23 mouse cellular contexts compared by ENCODE assay signal in genomic region chr7:113682271-113682670, GRCm38 (mm10).
DNase-seq lines count a peak whose midpoint lies in the region; ATAC-seq lines count a peak whose summit lies in the region.
"Had no signal": no experiment of that assay in that cellular context is flagged by ENCODE, and none has a peak within 500 bp of the region (broad histone marks: within the 10 kb centered on the region; RNA-seq: fewer than 3 reads in every experiment).

No protein-coding gene starts in this region.

- 76% methylated on average over 5 of the region's 5 CpGs for WGBS in liver, embryonic 11.5 days

- no peaks in the 10 kb centered on the region for H3K27me3 ChIP-seq in liver, embryonic 11.5 days (replicated peaks; ENCODE audit: control insufficient read depth, insufficient read depth, low read length)
- H3K27me3 ChIP-seq: embryonic facial prominence, embryonic 13.5 days; forebrain, embryonic 13.5 days; heart, embryonic 12.5 days; hindbrain, embryonic 12.5 days had no signal

- no peaks in the 10 kb centered on the region for H3K36me3 ChIP-seq in liver, embryonic 11.5 days (ENCODE audit: control insufficient read depth, insufficient read depth, low read length)
- H3K36me3 ChIP-seq: embryonic facial prominence, embryonic 13.5 days; G1E; heart, embryonic 12.5 days; hindbrain, embryonic 12.5 days had no signal

- no peak overlapping the region for H3K27ac ChIP-seq in liver, embryonic 11.5 days (ENCODE audit: low read depth, low read length)
- H3K27ac ChIP-seq: embryonic facial prominence, embryonic 13.5 days; forebrain, embryonic 13.5 days; heart, adult 2 months; hindbrain, embryonic 12.5 days had no signal

- DNase-seq in heart, adult 11 months = peak; percentile 73
- DNase-seq in heart, postnatal 10 days = no peak
- DNase-seq in layer of hippocampus, adult 18-20 months (ENCODE audit: low spot score in 2 of 2) = peak; percentile 60 to 77
- peak; percentile 73 for DNase-seq in layer of hippocampus, adult 9-11 months
- peak; percentile 22 for DNase-seq in telencephalon, adult 2 months (ENCODE audit: low read depth, low spot score)
- no peak for DNase-seq in cerebellum, postnatal 25 days
- DNase-seq in liver, embryonic 11.5 days (ENCODE audit: low spot score) = no peak
- DNase-seq: adrenal gland, adult 8-10 months; adrenal gland, postnatal 36 days; B cell, adult 2 months; cerebellum, adult 11 months; cerebellum, adult 8-10 months; cerebellum, postnatal 14 days; gastrocnemius, postnatal 10 days; heart, adult 2 months; heart, postnatal 4 days had no signal

- intact Hi-C loops in heart, postnatal 10 days (cut with DNase I) = no loop called here

- no peak for ATAC-seq in liver, embryonic 11.5 days (replicated peaks; ENCODE audit: low FRiP score)
- ATAC-seq: CD4-positive, CD25-positive, alpha-beta regulatory T cell, adult 4 months; forebrain, embryonic 13.5 days; hindbrain, embryonic 16.5 days had no signal

- H3K4me1 ChIP-seq in liver, embryonic 11.5 days (replicated peaks; ENCODE audit: control insufficient read depth, insufficient read depth, low read length) = no peaks in the 10 kb centered on the region
- H3K4me1 ChIP-seq: embryonic facial prominence, embryonic 13.5 days; forebrain, embryonic 13.5 days; heart, embryonic 12.5 days had no signal

- H3K9me3 ChIP-seq in liver, embryonic 11.5 days (ENCODE audit: control insufficient read depth, low read length) = no peaks in the 10 kb centered on the region
- H3K9me3 ChIP-seq: embryonic facial prominence, embryonic 13.5 days; forebrain, embryonic 13.5 days; G1E; heart, embryonic 12.5 days; hindbrain, embryonic 12.5 days had no signal

- no peak overlapping the region for H3K9ac ChIP-seq in liver, embryonic 11.5 days (ENCODE audit: low read depth, low read length)
- H3K9ac ChIP-seq: embryonic facial prominence, embryonic 13.5 days; forebrain, embryonic 13.5 days; heart, embryonic 12.5 days; hindbrain, embryonic 12.5 days had no signal

- no peak overlapping the region for H3K4me2 ChIP-seq in liver, embryonic 11.5 days
- H3K4me2 ChIP-seq: embryonic facial prominence, embryonic 13.5 days; forebrain, embryonic 13.5 days; heart, embryonic 12.5 days; hindbrain, embryonic 12.5 days had no signal

- H3K4me3 ChIP-seq in liver, embryonic 11.5 days (ENCODE audit: low read depth, low read length) = no peak overlapping the region
- H3K4me3 ChIP-seq: embryonic facial prominence, embryonic 13.5 days; forebrain, embryonic 13.5 days; heart, adult 2 months; heart, embryonic 12.5 days; hindbrain, embryonic 12.5 days had no signal

Comparison
In these comparisons a context has a peak if more than half of its experiments do, and no peak if none do; other contexts are left out.
1. DNase-seq: peak in heart, adult 11 months (single experiment), layer of hippocampus, adult 18-20 months (2 of 2), layer of hippocampus, adult 9-11 months (single experiment) and telencephalon, adult 2 months (single experiment); none in heart, postnatal 10 days (0 of 2), cerebellum, postnatal 25 days (0 of 2) and liver, embryonic 11.5 days (single experiment).